Comparison of ENCODE assay signal across 16 mouse cellular contexts in genomic region chr1:183041703-183042102, GRCm38 (mm10).
DNase-seq lines count a peak whose midpoint lies in the region; ATAC-seq and TF ChIP-seq lines count a peak whose summit lies in the region.
"Had no signal": no experiment of that assay in that cellular context is flagged by ENCODE, and none has a peak within 500 bp of the region (broad histone marks: within the 10 kb centered on the region; RNA-seq: fewer than 3 reads in every experiment).

No protein-coding gene starts in this region.

- no peak for TF ChIP-seq CTCF in cerebellum, adult 2 months (IDR thresholded peaks at IDR 0.05; ENCODE audit: borderline replicate concordance, insufficient read depth, low read depth, low read length)

- peak; percentile 72 to 80 for DNase-seq in cerebellum, postnatal 10 days
- no peak for DNase-seq in cerebellum, adult 2 months
- peak; percentile 47 for DNase-seq in left cerebral cortex, postnatal 4 days
- DNase-seq in left cerebral cortex, postnatal 25 days (ENCODE audit: low spot score in 2 of 2) = no peak
- DNase-seq in heart, adult 9 months (ENCODE audit: low spot score in 2 of 2) = peak; percentile 58 to 62
- peak; percentile 35 for DNase-seq in lung, postnatal 10 days
- DNase-seq in cerebellum, postnatal 36 days = no peak
- DNase-seq: adrenal gland, postnatal 25 days; spleen, adult 18-20 months had no signal

- H3K27me3 ChIP-seq in cerebellum, adult 2 months (ENCODE audit: control insufficient read depth, insufficient read depth, low read length) = no peaks in the 10 kb centered on the region
- H3K27me3 ChIP-seq: limb, embryonic 15.5 days; stomach, embryonic 15.5 days had no signal

- TF ChIP-seq POLR2A in cerebellum, adult 2 months (IDR thresholded peaks at IDR 0.05; ENCODE audit: borderline replicate concordance, insufficient read depth, low read length) = no peak

- no peak for ATAC-seq in megakaryocyte progenitor cell, adult 5-6 weeks (replicated peaks; ENCODE audit: poor library complexity)
- ATAC-seq: forebrain, embryonic 15.5 days; intestine, postnatal 0 days had no signal

- intact Hi-C loops in left cerebral cortex, postnatal 4 days (cut with DNase I) = no loop called here
- intact Hi-C loops in left cerebral cortex, postnatal 25 days (cut with DNase I) = no loop called here

- no peak overlapping the region for H3K27ac ChIP-seq in cerebellum, adult 2 months (ENCODE audit: insufficient read depth, low read length)
- H3K27ac ChIP-seq: forebrain, embryonic 15.5 days; hindbrain, embryonic 14.5 days; stomach, embryonic 15.5 days had no signal

- WGBS in cerebellum, adult 2 months = 31% methylated on average over 6 of the region's 7 CpGs

- H3K4me3 ChIP-seq in cerebellum, adult 2 months (replicated peaks; ENCODE audit: insufficient read depth, low read depth, low read length) = no peak overlapping the region
- H3K4me3 ChIP-seq: erythroblast, embryonic 14.5 days; forebrain, embryonic 15.5 days; limb, embryonic 15.5 days; stomach, embryonic 15.5 days had no signal

- H3K4me1 ChIP-seq in cerebellum, adult 2 months (ENCODE audit: control insufficient read depth, insufficient read depth, low read length) = peaks cover 6% of the 10 kb centered on the region

Comparison
In these comparisons a context has a peak if more than half of its experiments do, and no peak if none do; other contexts are left out.
1. DNase-seq: peak in cerebellum, postnatal 10 days (2 of 2), left cerebral cortex, postnatal 4 days (single experiment), heart, adult 9 months (2 of 2) and lung, postnatal 10 days (single experiment); none in cerebellum, adult 2 months (0 of 2), left cerebral cortex, postnatal 25 days (0 of 2) and cerebellum, postnatal 36 days (0 of 2).